Mouse (Mus musculus): ENCODE measurements around the gene Tlx2.

DNA sequence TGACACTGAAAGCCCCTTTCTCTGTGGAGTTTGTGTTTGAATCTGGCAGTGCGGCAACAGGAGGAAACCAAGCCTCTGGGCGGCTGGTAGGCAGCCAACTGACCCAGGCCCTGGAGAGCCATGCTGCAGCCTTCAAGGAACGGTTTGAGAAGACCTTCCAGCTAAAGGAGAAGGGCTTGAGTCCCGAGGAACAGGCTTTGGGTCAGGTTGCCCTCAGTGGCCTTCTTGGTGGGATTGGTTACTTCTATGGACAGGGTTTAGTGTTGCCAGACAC, 47.0 kb upstream of the Tlx2 start:
- TF ChIP-seq POLR2A (IDR thresholded peaks at IDR 0.05; ENCODE audit: borderline replicate concordance, low read depth, low read length) = no peak
- no peak for TF ChIP-seq CTCF (IDR thresholded peaks at IDR 0.05; ENCODE audit: low read depth, low read length)

Measured in bone marrow macrophage, adult 2 months (primary cell).